Mouse (Mus musculus) heart, postnatal 0 days (tissue): ENCODE measurements at regions not wholly inside any gene's neighbourhood (a gene's known extent, or its start where the extent isn't known, plus 50 kb on each side); places are given as distances from the start of the nearest gene placed in this dataset.

Experiments used
- CTCF ChIP-seq: IDR thresholded peaks from 2 replicates; pipeline ENCODE4 v1.5.1; 2016; ENCODE audit warnings: antibody characterized with exemption, control low read depth, low read depth
- EP300 ChIP-seq: IDR thresholded peaks from 2 replicates; pipeline ENCODE4 v1.6.1; 2016; ENCODE audit warnings: antibody characterized with exemption, low read depth

- TF ChIP-seq CTCF: no peak
- no peak for TF ChIP-seq EP300
Observed at GRCm38 (mm10) chr5:91776971-91777370, 185.9 kb downstream of the Rchy1 start.
